Mouse (Mus musculus) MEL (cell line): ENCODE measurements around the gene Ppp1ca. TPM values are rescaled to one million over a fixed set of nuclear protein-coding genes. Genes with fewer than 3 reads are reported as not detected.
A peak's percentile ranks its signal among the peaks of the same experiment; 100 is the strongest.

Source experiments
- DNase-seq: peaks from one replicate; pipeline ENCODE4 v3.0.0; 2011; ENCODE audit warnings: low read depth, low spot score
- H3K27ac ChIP-seq: 2 replicates; pipeline ENCODE4 v1.5.1; 2012; ENCODE audit warnings: low read depth, mild to moderate bottlenecking, control low read depth, low read length, moderate library complexity; ENCODE audit not compliant: control insufficient read depth
- H3K27me3 ChIP-seq, 2 experiments: fragments of 150-350 bp in 1 of 2; sonication (generic) in 1 of 2; 2 replicates each; pipeline ENCODE4 v1.6.1; 2012; ENCODE audit warnings: low read length in 2 of 2, mild to moderate bottlenecking in 2 of 2, improper control_type of control experiment in 1 of 2, moderate library complexity in 1 of 2; ENCODE audit not compliant: insufficient read depth in 2 of 2, control insufficient read depth in 1 of 2
- H3K36me3 ChIP-seq, 2 experiments: 2 replicates each; pipeline ENCODE4 v1.6.1; 2012 to 2014; ENCODE audit warnings: low read length in 2 of 2, improper control_type of control experiment in 1 of 2, inconsistent platforms in 1 of 2, mild to moderate bottlenecking in 1 of 2; ENCODE audit not compliant: insufficient read depth in 2 of 2, control insufficient read depth in 1 of 2
- H3K4me1 ChIP-seq, 2 experiments: fragments of 150-350 bp in 1 of 2; sonication (generic) in 1 of 2; 2 replicates each; pipeline ENCODE4 v1.6.1; 2012; ENCODE audit warnings: low read length in 2 of 2, improper control_type of control experiment in 1 of 2, mild to moderate bottlenecking in 1 of 2; ENCODE audit not compliant: insufficient read depth in 2 of 2, control insufficient read depth in 1 of 2
- H3K4me3 ChIP-seq, 2 experiments: fragments of 150-350 bp in 1 of 2; sonication (generic) in 1 of 2; 2 replicates each; pipeline ENCODE4 v1.5.1; 2012; ENCODE audit warnings: low read depth in 2 of 2, low read length in 2 of 2, mild to moderate bottlenecking in 2 of 2, moderate library complexity in 2 of 2, control low read depth in 1 of 2, improper control_type of control experiment in 1 of 2; ENCODE audit not compliant: control insufficient read depth in 1 of 2, insufficient read depth in 1 of 2
- H3K79me2 ChIP-seq: 2 replicates; pipeline ENCODE4 v1.6.1; 2012; ENCODE audit warnings: mild to moderate bottlenecking, low read length, moderate library complexity; ENCODE audit not compliant: control insufficient read depth, poor library complexity, insufficient read depth
- H3K9ac ChIP-seq: 2 replicates; pipeline ENCODE4 v1.6.1; 2012; ENCODE audit warnings: low read depth, mild to moderate bottlenecking, control low read depth, low read length, moderate library complexity; ENCODE audit not compliant: control insufficient read depth, poor library complexity, severe bottlenecking
- H3K9me3 ChIP-seq: fragments of 150-350 bp; sonication (generic); replicated peaks from 2 replicates; pipeline ENCODE4 v1.6.1; 2012; ENCODE audit warnings: mild to moderate bottlenecking, low read length, improper control_type of control experiment, moderate library complexity; ENCODE audit not compliant: insufficient read depth
- BHLHE40 ChIP-seq: IDR thresholded peaks from 2 replicates; pipeline ENCODE4 v1.6.1; 2012; ENCODE audit warnings: low read depth, mild to moderate bottlenecking, inconsistent platforms, low read length, improper control_type of control experiment, borderline replicate concordance
- CHD2 ChIP-seq: IDR thresholded peaks from 2 replicates; pipeline ENCODE4 v1.6.1; 2011; ENCODE audit warnings: low read length, improper control_type of control experiment
- CTCF ChIP-seq, 3 experiments: IDR thresholded peaks in 2 of 3; conservative IDR thresholded peaks in 1 of 3; 2 replicates each; pipeline ENCODE4 v1.5.1; 2011 to 2012; ENCODE audit warnings: low read length in 3 of 3, low read depth in 2 of 3, mild to moderate bottlenecking in 2 of 3, improper control_type of control experiment in 1 of 3, inconsistent platforms in 1 of 3, mixed read lengths in 1 of 3, moderate library complexity in 1 of 3; ENCODE audit not compliant: control insufficient read depth in 1 of 3, insufficient read depth in 1 of 3, poor library complexity in 1 of 3, severe bottlenecking in 1 of 3
- E2F4 ChIP-seq: IDR thresholded peaks from 2 replicates; pipeline ENCODE4 v1.6.1; 2011; ENCODE audit warnings: low read depth, low read length, improper control_type of control experiment, borderline replicate concordance
- ELF1 ChIP-seq: IDR thresholded peaks from 2 replicates; pipeline ENCODE4 v1.6.1; 2014; ENCODE audit warnings: low read depth, mild to moderate bottlenecking, inconsistent platforms, low read length, improper control_type of control experiment, moderate library complexity
- GABPA ChIP-seq: IDR thresholded peaks from 2 replicates; pipeline ENCODE4 v1.6.1; 2012; ENCODE audit warnings: low read depth, mild to moderate bottlenecking, inconsistent platforms, low read length, improper control_type of control experiment, moderate library complexity
- GATA1 ChIP-seq: IDR thresholded peaks from 2 replicates; pipeline ENCODE4 v1.6.1; 2011; ENCODE audit warnings: low read depth, low read length, improper control_type of control experiment
- HCFC1 ChIP-seq: IDR thresholded peaks from 2 replicates; pipeline ENCODE4 v1.6.1; 2012; ENCODE audit warnings: low read depth, mild to moderate bottlenecking, inconsistent platforms, low read length, improper control_type of control experiment, moderate library complexity
- JUND ChIP-seq: IDR thresholded peaks from 2 replicates; pipeline ENCODE4 v1.6.1; 2011; ENCODE audit warnings: low read depth, mild to moderate bottlenecking, improper control_type of control experiment, low read length
- KAT2A ChIP-seq: conservative IDR thresholded peaks from 2 replicates; pipeline ENCODE4 v1.6.1; 2012; ENCODE audit warnings: low read depth, low read length, improper control_type of control experiment, inconsistent platforms
- MAZ ChIP-seq: IDR thresholded peaks from 2 replicates; pipeline ENCODE4 v1.6.1; 2012; ENCODE audit warnings: low read depth, mild to moderate bottlenecking, inconsistent platforms, low read length, improper control_type of control experiment
- MEF2A ChIP-seq: IDR thresholded peaks from 2 replicates; pipeline ENCODE4 v1.6.1; 2014; ENCODE audit warnings: low read depth, mild to moderate bottlenecking, inconsistent platforms, low read length, improper control_type of control experiment; ENCODE audit not compliant: poor library complexity, insufficient replicate concordance, severe bottlenecking; ENCODE audit errors: extremely low read depth
- MXI1 ChIP-seq: IDR thresholded peaks from 2 replicates; pipeline ENCODE4 v1.6.1; 2011; ENCODE audit warnings: mild to moderate bottlenecking, low read depth, low read length, improper control_type of control experiment
- MYC ChIP-seq: IDR thresholded peaks from 2 replicates; pipeline ENCODE4 v1.6.1; 2011; ENCODE audit warnings: low read depth, mild to moderate bottlenecking, low read length, improper control_type of control experiment, moderate library complexity
- NELFE ChIP-seq: IDR thresholded peaks from 2 replicates; pipeline ENCODE4 v1.6.1; 2011; ENCODE audit warnings: low read depth, low read length, improper control_type of control experiment
- NRF1 ChIP-seq: IDR thresholded peaks from 2 replicates; pipeline ENCODE4 v1.6.1; 2014; ENCODE audit warnings: low read depth, mild to moderate bottlenecking, inconsistent platforms, low read length, improper control_type of control experiment, moderate library complexity; ENCODE audit not compliant: poor library complexity, insufficient read depth, severe bottlenecking
- POLR2A ChIP-seq, 2 experiments: IDR thresholded peaks; 2 replicates each; pipeline ENCODE4 v1.6.1; 2011 to 2012; ENCODE audit warnings: low read length in 2 of 2, mild to moderate bottlenecking in 2 of 2, control low read depth in 1 of 2, improper control_type of control experiment in 1 of 2, low read depth in 1 of 2, moderate library complexity in 1 of 2; ENCODE audit not compliant: control insufficient read depth in 1 of 2, insufficient read depth in 1 of 2, poor library complexity in 1 of 2
- POLR2AphosphoS2 ChIP-seq: IDR thresholded peaks from 2 replicates; pipeline ENCODE4 v1.6.1; 2011; ENCODE audit warnings: low read length, improper control_type of control experiment
- POLR2AphosphoS5 ChIP-seq: IDR thresholded peaks from 2 replicates; pipeline ENCODE4 v1.6.1; 2012; ENCODE audit warnings: low read depth, borderline replicate concordance, mild to moderate bottlenecking, inconsistent platforms, low read length, moderate library complexity, mixed read lengths
- RAD21 ChIP-seq: IDR thresholded peaks from 2 replicates; pipeline ENCODE4 v1.6.1; 2011; ENCODE audit warnings: mild to moderate bottlenecking, low read depth, low read length, improper control_type of control experiment
- RCOR1 ChIP-seq: IDR thresholded peaks from 2 replicates; pipeline ENCODE4 v1.6.1; 2012; ENCODE audit warnings: low read depth, mild to moderate bottlenecking, inconsistent platforms, low read length, improper control_type of control experiment
- SIN3A ChIP-seq: IDR thresholded peaks from 2 replicates; pipeline ENCODE4 v1.6.1; 2012; ENCODE audit warnings: low read length, improper control_type of control experiment, inconsistent platforms
- SMC3 ChIP-seq: IDR thresholded peaks from 2 replicates; pipeline ENCODE4 v1.6.1; 2011; ENCODE audit warnings: low read depth, low read length, improper control_type of control experiment
- TCF12 ChIP-seq: IDR thresholded peaks from 2 replicates; pipeline ENCODE4 v1.6.1; 2014; ENCODE audit warnings: low read depth, mild to moderate bottlenecking, inconsistent platforms, low read length, improper control_type of control experiment, moderate library complexity
- UBTF ChIP-seq: IDR thresholded peaks from 2 replicates; pipeline ENCODE4 v1.6.1; 2012; ENCODE audit warnings: low read depth, mild to moderate bottlenecking, inconsistent platforms, low read length, improper control_type of control experiment, moderate library complexity, borderline replicate concordance; ENCODE audit not compliant: insufficient read depth
- USF1 ChIP-seq: IDR thresholded peaks from 2 replicates; pipeline ENCODE4 v1.6.1; 2014; ENCODE audit warnings: low read depth, mild to moderate bottlenecking, inconsistent platforms, low read length, improper control_type of control experiment, moderate library complexity
- ZC3H11A ChIP-seq: IDR thresholded peaks from 2 replicates; pipeline ENCODE4 v1.6.1; 2012; ENCODE audit warnings: low read depth, mild to moderate bottlenecking, inconsistent platforms, low read length, improper control_type of control experiment
- ZKSCAN1 ChIP-seq: IDR thresholded peaks from 2 replicates; pipeline ENCODE4 v1.6.1; 2012; ENCODE audit warnings: low read depth, mild to moderate bottlenecking, inconsistent platforms, low read length, improper control_type of control experiment, moderate library complexity
- ZMIZ1 ChIP-seq: IDR thresholded peaks from 2 replicates; pipeline ENCODE4 v1.6.1; 2012; ENCODE audit warnings: low read depth, mild to moderate bottlenecking, inconsistent platforms, low read length, improper control_type of control experiment, moderate library complexity
- ZNF384 ChIP-seq: IDR thresholded peaks from 2 replicates; pipeline ENCODE4 v1.6.1; 2012; ENCODE audit warnings: low read depth, mild to moderate bottlenecking, inconsistent platforms, low read length, improper control_type of control experiment
- polyA plus RNA-seq, 2 experiments: library from polyadenylated mRNA; stranded (reverse) in 1 of 2; unstranded in 1 of 2; fragments of >175 nt in 1 of 2; fragments of >200 nt in 1 of 2; gene quantifications; 2 replicates each; pipeline versions ENCODE4 v1.2.1 to v1.2.4; 2012; ENCODE audit warnings: low replicate concordance in 2 of 2, low read depth in 1 of 2; ENCODE audit not compliant: insufficient read length in 2 of 2, insufficient read depth in 1 of 2, missing spikeins in 1 of 2
- total RNA-seq: library from RNA; depleted of rRNA; stranded (reverse); fragments of 300-350 nt; gene quantifications from 2 replicates; pipeline ENCODE4 v1.2.3, GENCODE M21; 2012

The Ppp1ca gene
- total and polyA plus RNA-seq, 3 experiments = 453 to 505 (median 455) TPM

DNA sequence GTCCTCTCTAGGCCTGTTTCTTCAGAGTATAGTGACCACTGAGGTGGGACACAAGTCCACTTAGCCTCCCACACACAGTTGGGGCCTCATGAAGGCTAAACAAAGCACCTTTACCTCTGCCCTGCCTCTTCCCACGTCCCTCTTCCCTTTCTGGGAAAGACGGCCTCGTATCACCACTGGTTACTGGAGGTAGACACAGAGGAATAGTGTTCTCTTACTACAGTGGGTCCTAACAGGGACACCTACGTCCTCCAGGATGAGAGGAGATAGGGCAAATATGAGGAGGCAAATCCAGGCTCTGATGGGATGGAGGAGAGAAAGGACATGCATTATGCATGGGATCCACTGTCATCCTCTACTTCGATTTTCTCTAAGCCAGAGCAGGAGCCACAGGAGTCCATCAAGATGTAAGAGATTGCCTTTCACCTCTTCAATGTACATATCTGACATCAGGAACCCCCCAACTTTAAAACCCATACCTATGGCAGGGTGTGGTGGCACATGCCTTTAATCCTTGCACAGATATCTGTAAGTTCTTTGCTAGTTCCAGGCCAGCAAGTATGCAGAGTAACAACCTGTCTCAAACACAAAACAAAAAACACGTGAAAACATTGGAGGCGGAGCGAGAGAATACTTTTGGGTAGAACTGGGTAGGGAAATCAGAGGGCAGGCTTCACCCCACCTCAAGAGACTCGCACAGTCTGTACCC is 43.9 kb upstream of the Ppp1ca start (continued):
- no peak for TF ChIP-seq MEF2A
- TF ChIP-seq MXI1 = peak; percentile 88
- no peak for TF ChIP-seq GABPA
- TF ChIP-seq POLR2AphosphoS5 = no peak
- no peak for TF ChIP-seq CHD2
- no peak for TF ChIP-seq MAZ
- no peak for TF ChIP-seq SMC3
- no peak for TF ChIP-seq JUND
- TF ChIP-seq ZKSCAN1 = no peak
- TF ChIP-seq ZMIZ1 = no peak
- TF ChIP-seq GATA1 = no peak
- no peak for TF ChIP-seq RAD21
- no peak for TF ChIP-seq CTCF (IDR thresholded peaks at IDR 0.05 in 2 of 3, conservative IDR thresholded peaks at IDR 0.05 in 1 of 3; ENCODE audit: control insufficient read depth in 1 of 3, insufficient read depth in 1 of 3, low read depth in 2 of 3, low read length in 3 of 3, poor library complexity in 1 of 3, severe bottlenecking in 1 of 3)
- 0 out of 2 replicates have a peak, but pooled peaks have one; percentile 46 for TF ChIP-seq MYC
- no peak for TF ChIP-seq POLR2A (IDR thresholded peaks at IDR 0.05; ENCODE audit: control insufficient read depth in 1 of 2, insufficient read depth in 1 of 2, low read depth in 1 of 2, low read length in 2 of 2, poor library complexity in 1 of 2)
- TF ChIP-seq TCF12 = no peak
- TF ChIP-seq E2F4 = no peak
- no peak for TF ChIP-seq BHLHE40

DNA sequence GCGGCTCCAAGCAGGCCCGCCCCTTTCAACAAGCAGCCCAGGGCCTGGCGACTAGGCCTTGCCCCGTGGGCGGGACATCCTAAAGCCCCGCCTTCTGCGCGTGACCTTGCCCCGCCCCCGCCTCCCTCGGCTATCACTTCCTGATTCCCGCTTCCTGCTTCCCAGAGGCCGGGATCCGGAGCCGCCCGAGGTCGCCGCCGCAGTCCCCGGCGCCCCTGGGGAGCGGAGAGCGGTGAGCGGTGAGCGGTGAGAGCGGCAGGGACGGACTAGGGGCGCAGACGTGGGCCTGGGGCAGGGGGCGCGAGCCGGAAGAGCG is 43.4 kb upstream of the Ppp1ca start, which contains the start of gene Coro1b:
Gene Coro1b, plus strand, starts transcription at position 129 of the 316 bp plus-strand sequence.
- Histone ChIP-seq H3K4me3 (peak within 1 kb of the TSS; percentile 73 to 99), H3K9ac (peak within 1 kb of the TSS; percentile 78), H3K9me3 (no peaks in the 10 kb centered on the region), H3K79me2 (peaks cover 9% of the 10 kb centered on the region), H3K27ac (no peak within 1 kb of the TSS), H3K27me3 (no peaks in the 10 kb centered on the region), H3K36me3 (peaks cover 0 to 3% of the 10 kb centered on the region in 2 experiments; a peak in 1 of 4 replicates), H3K4me1 (peaks cover 5 to 14% of the 10 kb centered on the region in 2 experiments; a peak in 3 of 4 replicates)
- peak; percentile 93 for DNase-seq
- TF ChIP-seq NRF1 (peak; percentile 39; the same call in 1 of the 2 replicates), POLR2AphosphoS2 (peak; percentile 63; the same call in 1 of the 2 replicates), BHLHE40 (peak; percentile 97), MAZ (peak; percentile 21; the same call in 1 of the 2 replicates), ZKSCAN1 (no peak), GATA1 (no peak), CTCF (IDR thresholded peaks at IDR 0.05 in 2 of 3, conservative IDR thresholded peaks at IDR 0.05 in 1 of 3; ENCODE audit: control insufficient read depth in 1 of 3, insufficient read depth in 1 of 3, low read depth in 2 of 3, low read length in 3 of 3, poor library complexity in 1 of 3, severe bottlenecking in 1 of 3) (no peak), HCFC1 (peak; percentile 76), NELFE (peak; percentile 68), ZNF384 (no peak), UBTF (no peak), ZC3H11A (no peak), ELF1 (peak; percentile 96), USF1 (peak; percentile 85), KAT2A (no peak), POLR2A (IDR thresholded peaks at IDR 0.05; ENCODE audit: control insufficient read depth in 1 of 2, insufficient read depth in 1 of 2, low read depth in 1 of 2, low read length in 2 of 2, poor library complexity in 1 of 2) (peak; percentile 47 to 67; a peak in 2 of 4 replicates), ZMIZ1 (peak; percentile 37; the same call in 1 of the 2 replicates), SIN3A (peak; percentile 51), RCOR1 (no peak), TCF12 (no peak), MXI1 (no peak; the same call in 1 of the 2 replicates), MYC (no peak), E2F4 (no peak)
